Mouse (Mus musculus) retina, embryonic 14.5 days (tissue): ENCODE results near the gene Uhmk1.
A peak's percentile ranks its signal among the peaks of the same experiment; 100 is the strongest.
"Not testable (repeated sequence)": the region's sequence is repeated elsewhere in the genome, so short reads cannot be mapped to it uniquely, and the experiment has no call there.

Experiments used
- DNase-seq: peaks from one replicate; pipeline ENCODE4 v3.0.0-alpha.2; 2015; ENCODE audit warnings: low spot score

The Uhmk1 gene

DNA sequence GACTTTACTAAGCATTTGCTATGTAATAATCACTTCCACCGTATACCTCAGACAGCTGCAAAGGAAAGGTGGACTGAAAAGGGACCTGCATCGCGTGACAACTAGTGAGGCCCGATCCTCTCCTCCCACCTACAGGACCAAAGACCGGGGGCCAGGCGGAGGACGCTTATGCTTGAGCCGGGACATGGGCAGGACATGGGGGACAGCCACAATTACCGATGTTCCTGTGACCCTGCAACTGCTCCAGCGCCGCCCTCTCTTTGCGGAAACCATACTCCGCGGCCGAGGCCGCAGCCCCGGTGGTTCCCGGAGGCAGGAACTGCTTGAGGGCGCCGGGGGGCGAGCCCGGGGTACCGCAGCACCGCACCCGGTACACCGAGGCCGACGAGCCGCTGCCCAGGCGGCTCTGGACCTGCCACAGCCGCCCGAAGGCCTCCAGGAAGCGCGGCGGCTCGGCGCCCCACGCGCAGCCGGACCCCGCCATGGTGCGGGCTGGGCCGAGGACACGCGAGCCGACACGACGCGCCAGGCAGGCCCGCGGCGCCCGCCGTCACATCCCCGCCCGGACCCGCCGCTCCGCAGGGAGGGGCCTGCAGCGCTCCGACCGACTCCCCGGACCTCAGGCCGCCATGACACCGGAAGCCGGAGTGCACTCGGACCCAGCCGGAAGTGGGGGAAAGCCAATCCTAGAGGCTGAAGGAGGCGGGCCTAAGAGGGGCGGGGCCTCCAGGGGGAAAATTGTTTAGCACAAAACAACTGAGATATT is at the start of gene Uhmk1:
Gene Uhmk1, minus strand, starts transcription at position 641 of the 766 bp plus-strand sequence.
- peak; percentile 83 for DNase-seq

DNA sequence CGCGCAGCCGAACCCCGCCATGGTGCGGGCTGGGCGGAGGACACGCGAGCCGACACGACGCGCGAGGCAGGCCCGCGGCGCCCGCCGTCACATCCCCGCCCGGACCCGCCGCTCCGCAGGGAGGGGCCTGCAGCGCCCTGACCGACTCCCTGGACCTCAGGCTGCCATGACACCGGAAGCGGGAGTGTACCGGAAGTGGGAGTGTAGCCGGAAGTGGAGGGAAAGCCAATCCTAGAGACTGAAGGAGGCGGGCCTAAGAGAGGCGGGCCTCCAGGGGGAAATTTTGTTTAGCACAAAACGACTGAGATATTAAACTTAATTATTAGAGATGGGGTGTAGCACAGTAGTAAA is 40.3 kb upstream of the Uhmk1 start:
- DNase-seq: peak; percentile 82

GRCm38 (mm10) chr1:170254893-170255559 is 39.8 kb upstream of the Uhmk1 start:
- DNase-seq: no peak

- DNase-seq: no peak
These were observed 29.8 kb upstream of the Uhmk1 start for GRCm38 (mm10) chr1:170245016-170245415.

- DNase-seq: not testable (repeated sequence)
These were observed 17.5 kb upstream of the Uhmk1 start, which contains the start of gene Sh2d1b2 for GRCm38 (mm10) chr1:170232688-170233087. TSS of gene Sh2d1b2 (plus strand) at chr1:170232749.

DNA sequence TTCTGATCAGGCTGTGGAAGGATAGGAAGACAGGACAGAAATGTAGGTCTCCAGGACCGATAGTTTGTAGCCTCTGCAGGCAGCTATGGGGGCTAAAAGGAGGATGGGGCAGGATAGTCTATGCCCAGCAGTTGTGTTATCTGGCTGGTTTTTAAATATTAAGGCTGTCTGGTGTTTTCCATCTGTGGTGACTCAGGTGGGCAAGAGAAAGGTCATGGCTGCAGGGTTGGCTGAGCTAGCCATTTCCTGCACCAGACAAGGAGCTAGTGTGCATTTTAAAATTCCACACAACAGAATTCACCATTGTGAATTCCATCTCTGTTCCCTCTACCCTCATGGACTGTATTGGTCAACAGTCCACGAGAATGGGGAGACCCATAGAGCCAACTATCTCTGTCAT is 8.1 kb upstream of the Uhmk1 start:
- no peak for DNase-seq

- no peak for DNase-seq
These were observed 5.2 kb upstream of the Uhmk1 start for GRCm38 (mm10) chr1:170220351-170220750.

DNA sequence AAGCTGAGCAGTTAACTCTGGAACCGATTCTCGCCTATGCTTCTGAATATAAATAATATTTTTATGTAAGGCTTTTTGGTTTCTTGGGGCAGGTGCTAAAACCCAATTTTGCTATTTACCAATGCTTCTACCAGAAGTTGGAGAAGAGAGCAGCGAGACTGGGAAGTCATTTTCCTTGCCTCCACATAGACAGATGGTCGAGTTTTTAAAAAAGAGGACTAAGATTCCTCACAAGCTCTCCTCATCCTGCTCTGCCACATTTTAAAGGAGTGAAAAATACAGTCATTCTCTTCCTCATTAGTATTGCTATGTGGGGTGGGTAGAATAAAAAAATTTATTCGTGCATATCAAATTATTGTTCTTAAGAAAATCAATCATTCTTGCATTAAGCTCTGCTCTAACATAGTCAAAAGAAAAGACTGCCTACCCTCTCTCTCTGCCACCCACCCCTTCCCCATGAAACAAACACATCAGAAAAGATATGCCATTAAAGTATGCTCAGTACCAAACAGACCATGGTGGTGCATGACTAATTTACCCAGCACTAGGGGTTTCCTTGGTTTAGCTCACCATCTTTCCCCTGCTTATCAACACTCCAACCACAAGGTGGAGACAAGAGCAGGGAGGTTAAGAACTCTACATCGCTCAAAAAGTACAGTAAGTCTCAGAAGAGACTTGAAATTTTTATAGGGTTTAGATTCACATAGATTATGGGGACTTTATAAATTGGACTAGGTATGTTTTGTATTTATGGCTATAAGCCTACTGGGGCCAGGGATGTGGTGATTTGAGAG is 3.1 kb upstream of the Uhmk1 start:
- peak; percentile 46 for DNase-seq

DNA sequence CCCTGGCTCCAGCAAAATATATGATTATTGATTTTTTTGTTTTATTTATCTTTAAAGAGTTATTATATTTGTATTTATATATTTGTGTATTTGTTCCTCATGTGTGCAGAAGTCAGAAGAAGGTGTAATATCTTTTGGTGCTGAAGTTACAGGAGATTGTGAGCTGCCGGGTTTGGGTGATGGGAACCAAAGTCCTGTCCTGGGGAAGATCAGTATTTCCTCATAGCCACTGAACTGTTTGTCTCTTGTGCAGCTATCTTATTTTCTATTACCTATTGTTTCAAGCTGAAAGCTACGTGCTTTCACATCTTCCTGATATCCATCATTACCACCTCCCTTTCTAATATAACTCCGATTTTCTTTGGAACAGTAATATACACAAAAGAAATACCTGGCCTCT is 393 bp upstream of the Uhmk1 start:
- no peak for DNase-seq

- no peak for DNase-seq
These were observed 827 bp downstream of the Uhmk1 start for GRCm38 (mm10) chr1:170214383-170214756.

GRCm38 (mm10) chr1:170213181-170213879 is 1.9 kb downstream of the Uhmk1 start:
- no peak for DNase-seq

DNA sequence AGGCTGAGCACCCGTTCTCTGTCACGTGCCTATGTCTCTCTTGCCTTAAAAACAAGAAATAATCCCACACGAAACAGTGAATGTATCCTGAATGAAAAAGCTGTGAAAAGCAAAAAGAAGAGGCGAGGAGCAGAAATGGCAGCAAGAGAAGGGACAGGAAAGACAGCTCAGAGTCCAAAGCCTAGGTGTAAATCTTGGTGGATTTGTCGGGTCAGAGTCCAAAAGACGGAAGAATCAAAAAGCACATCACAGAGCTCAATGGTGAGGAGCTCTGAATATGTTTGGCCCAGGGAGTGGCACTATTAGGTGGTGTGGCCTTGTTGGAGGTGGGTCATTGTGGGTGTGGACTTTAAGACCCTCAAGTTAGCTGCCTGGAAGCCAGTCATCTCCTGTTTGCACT is 8.8 kb downstream of the Uhmk1 start:
- DNase-seq: no peak

DNA sequence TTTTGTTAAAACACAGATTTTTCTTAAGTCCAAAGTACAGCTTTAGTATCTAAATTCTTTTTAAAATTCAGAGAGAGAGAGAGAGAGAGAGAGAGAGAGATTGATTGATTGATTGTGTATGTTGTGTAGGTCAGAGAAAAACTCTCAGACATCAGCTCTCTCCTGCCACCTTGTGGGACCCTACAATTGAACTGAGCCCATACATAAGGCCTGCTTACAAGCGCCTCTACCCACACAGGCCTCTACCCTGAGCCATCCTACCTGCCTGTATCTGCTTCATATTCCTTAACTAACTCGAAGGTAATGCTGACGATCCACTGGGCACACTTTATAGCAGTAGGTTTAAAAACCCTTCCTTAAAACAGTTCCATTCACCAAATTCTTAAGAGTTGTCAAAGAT is 14.8 kb downstream of the Uhmk1 start:
- DNase-seq: peak; percentile 68

DNA sequence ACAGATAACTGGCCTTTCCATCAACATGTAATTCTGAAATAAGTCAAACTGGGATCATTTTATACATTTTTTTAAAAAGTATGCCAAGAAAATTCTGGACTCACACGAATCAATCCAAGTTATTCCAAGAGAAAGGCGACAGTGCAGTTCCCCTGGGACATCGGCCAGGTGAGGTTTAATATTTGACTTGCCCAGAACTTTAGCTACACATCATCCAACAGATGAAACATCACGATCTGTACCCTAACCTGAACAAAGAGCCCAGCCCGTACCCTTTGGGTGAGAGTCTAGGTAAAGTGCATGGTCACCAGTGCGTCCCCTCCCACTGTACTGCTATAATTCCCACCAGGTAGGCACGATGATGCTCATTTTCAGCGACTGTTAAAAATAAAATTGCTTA is 19.0 kb downstream of the Uhmk1 start:
- no peak for DNase-seq

GRCm38 (mm10) chr1:170191925-170192324 is 23.3 kb downstream of the Uhmk1 start:
- DNase-seq: no peak

GRCm38 (mm10) chr1:170190225-170190624 is 25.0 kb downstream of the Uhmk1 start:
- no peak for DNase-seq

DNA sequence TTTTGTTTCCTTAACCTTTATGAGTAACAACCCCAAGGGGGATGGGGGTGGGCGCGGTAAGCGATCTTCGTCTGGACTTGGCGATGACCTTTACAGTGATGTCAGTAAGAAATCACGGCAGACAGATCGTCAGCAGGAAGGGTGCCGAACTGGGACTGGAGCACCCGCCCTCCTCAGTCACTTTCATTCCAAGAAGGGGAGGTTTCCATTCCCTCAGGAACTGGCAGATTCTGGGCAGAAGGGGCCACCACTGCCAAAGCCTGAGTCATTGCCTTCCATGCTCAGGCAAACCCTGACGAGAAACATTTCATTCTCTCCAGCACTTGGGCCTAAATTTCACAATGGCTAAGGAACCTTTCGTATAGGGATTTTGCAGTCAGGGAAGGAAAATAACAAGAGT is 26.6 kb downstream of the Uhmk1 start:
- no peak for DNase-seq

DNA sequence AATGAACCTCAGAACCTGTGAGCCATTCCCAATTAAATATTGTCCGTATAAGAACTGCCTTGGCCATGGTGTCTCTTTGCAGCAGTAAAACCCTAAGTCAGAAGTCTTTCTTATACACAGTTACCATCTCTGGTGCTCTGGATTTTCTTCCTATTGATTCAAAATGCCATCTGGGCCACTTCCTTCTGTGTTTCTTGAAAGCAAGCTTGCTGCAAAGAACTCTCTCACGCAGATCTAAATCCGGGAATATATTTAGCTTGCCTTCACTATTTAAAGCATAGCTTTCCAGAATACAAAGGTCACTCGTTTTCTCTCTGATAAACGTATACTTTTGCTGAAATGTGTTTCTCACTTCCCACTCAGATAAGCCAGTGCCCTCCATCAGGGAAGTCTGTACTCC is 28.7 kb downstream of the Uhmk1 start:
- no peak for DNase-seq

GRCm38 (mm10) chr1:170185137-170185536 is 30.1 kb downstream of the Uhmk1 start:
- no peak for DNase-seq

- no peak for DNase-seq
These were observed 32.5 kb downstream of the Uhmk1 start for GRCm38 (mm10) chr1:170182706-170183105.

DNA sequence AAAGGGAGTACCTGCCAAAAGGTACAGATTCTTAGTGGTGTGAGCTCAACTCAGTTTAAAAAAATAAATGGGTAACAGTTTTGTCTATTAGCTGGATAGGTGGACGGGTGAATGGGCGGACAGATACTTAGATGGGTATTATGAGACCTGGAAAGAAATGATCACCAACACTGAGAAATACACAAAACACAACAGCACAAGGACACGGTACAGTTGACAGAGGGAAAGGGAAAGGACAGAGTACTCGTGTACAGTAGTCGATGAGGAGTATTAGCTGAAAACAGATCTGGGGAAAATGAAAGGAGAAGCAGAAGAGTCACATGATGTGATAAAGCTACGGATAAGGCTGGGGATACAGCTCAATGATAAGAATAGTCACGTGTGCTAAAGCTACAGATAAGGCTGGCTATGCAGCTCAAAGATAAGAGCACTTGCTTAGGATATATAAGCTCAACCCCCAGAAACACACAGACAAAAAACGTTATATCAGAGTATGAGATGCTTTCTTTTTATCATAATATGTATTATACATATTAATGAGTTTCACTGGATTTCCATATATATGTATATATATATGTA is 38.4 kb downstream of the Uhmk1 start:
- DNase-seq: no peak

DNA sequence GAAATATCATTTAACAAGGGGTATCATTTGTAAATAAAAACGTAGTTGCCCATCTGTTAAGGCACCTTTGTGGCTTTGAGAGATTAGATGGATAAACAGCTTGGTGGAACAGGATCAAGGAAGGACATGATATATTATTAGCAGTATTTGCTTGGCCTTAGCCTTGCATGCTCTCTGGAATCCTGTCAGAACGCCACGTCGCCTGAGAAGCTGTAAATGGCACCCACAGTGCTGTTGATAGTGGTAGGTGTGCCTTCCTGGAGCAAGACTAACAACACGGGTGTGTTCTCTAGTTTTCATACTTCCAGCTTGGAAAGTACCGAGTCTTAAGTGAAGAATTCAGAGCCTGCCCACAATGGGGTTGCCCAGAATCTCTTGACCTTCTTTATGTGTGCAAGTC is 39.3 kb downstream of the Uhmk1 start:
- DNase-seq: no peak
